Mouse (Mus musculus) erythroblast, embryonic 14.5 days (primary cell): ENCODE measurements around the gene Ifi27l2b.

Experiments
- GATA1 ChIP-seq: IDR thresholded peaks from 2 replicates; pipeline ENCODE4 v1.6.1; 2012; ENCODE audit warnings: low read length, inconsistent platforms, mixed read lengths
- TAL1 ChIP-seq: IDR thresholded peaks from 3 replicates; pipeline ENCODE4 v1.6.1; 2012; ENCODE audit warnings: low read length, inconsistent platforms, mixed read lengths

- TF ChIP-seq GATA1, result no peak
- no peak for TF ChIP-seq TAL1
Measured at GRCm38 (mm10) chr12:103434861-103435260, 22.2 kb downstream of the Ifi27l2b start.
